Comparison of ENCODE assay signal across 12 mouse cellular contexts in the genomic region with DNA sequence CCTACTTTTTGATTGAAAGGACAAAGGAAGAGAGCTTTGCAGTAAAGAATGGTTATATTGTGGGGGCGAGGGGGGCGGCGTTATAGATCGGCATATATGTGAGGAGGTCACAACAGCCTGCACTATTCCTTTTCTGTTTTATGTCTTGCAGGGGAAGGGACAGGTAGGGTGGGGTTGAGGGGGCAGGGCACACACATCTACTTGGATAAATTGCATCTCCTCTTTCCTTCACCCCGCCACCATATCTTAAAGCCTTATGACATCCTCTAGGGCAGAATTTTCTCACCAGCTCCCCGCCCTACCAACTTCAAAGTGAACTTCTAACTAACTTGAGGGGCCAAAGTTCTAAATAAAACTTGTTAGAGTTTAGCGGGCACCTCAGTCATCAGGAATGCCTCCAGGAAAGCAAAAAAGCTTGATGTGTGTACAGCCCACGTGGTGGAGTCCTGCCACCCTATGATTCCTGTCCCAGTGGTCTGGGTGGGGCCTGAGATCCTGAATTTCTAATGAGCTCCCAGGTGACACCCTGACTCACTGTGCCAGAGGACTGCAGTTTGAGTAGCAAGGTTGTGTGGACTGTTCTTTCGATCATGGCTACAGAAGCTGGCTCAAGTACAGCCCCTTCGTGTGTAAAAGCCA. TPM values are rescaled to one million over a fixed set of nuclear protein-coding genes. Genes with fewer than 3 reads are reported as not detected.
"Had no signal": no experiment of that assay in that cellular context is flagged by ENCODE, and none has a peak within 500 bp of the region (broad histone marks: within the 10 kb centered on the region; RNA-seq: fewer than 3 reads in every experiment).

No protein-coding gene starts in this region.

- H3K4me3 ChIP-seq: limb, embryonic 15.5 days; liver, embryonic 12.5 days; lung, embryonic 15.5 days; midbrain, embryonic 10.5 days; neural tube, embryonic 13.5 days had no signal

- H3K4me2 ChIP-seq: limb, embryonic 15.5 days; liver, embryonic 12.5 days; lung, embryonic 15.5 days; neural tube, embryonic 13.5 days had no signal

- DNase-seq: kidney, postnatal 14 days; left cerebral cortex, postnatal 4 days; lung, postnatal 4 days; retina, postnatal 1 day; thymus, postnatal 4 days had no signal

- H3K27me3 ChIP-seq: limb, embryonic 15.5 days; lung, embryonic 15.5 days; neural tube, embryonic 13.5 days had no signal

- H3K4me1 ChIP-seq: liver, embryonic 12.5 days; neural tube, embryonic 13.5 days had no signal

- ATAC-seq: inflammation-experienced regulatory T-cells, adult 6 months; liver, embryonic 12.5 days; midbrain, embryonic 16.5 days had no signal

- H3K36me3 ChIP-seq: liver, embryonic 12.5 days; midbrain, embryonic 10.5 days; neural tube, embryonic 13.5 days had no signal

- H3K9ac ChIP-seq: limb, embryonic 15.5 days; liver, embryonic 12.5 days; lung, embryonic 15.5 days; neural tube, embryonic 13.5 days had no signal

- H3K9me3 ChIP-seq: limb, embryonic 15.5 days; liver, embryonic 12.5 days; lung, embryonic 15.5 days; midbrain, embryonic 10.5 days; neural tube, embryonic 13.5 days had no signal

- H3K27ac ChIP-seq: limb, embryonic 15.5 days; liver, embryonic 12.5 days; lung, embryonic 15.5 days; midbrain, embryonic 10.5 days; neural tube, embryonic 13.5 days had no signal

RNA-seq across cellular contexts. Expression of a gene that starts 12.4 kb away (rescaled TPM):
- polyA plus RNA-seq: inflammation-experienced regulatory T-cells, adult 6 months had no signal
